Mouse (Mus musculus) hindbrain, embryonic 11.5 days (tissue): ENCODE measurements around the gene Cc2d2a. TPM values are rescaled to one million over a fixed set of nuclear protein-coding genes. Genes with fewer than 3 reads are reported as not detected.

Experiments
- ATAC-seq: fragments of 200-750 bp; cut with Nextera tagmentation; 2 replicates; pipeline ENCODE4 v1.8.0; 2017; ENCODE audit warnings: mild to moderate bottlenecking, moderate TSS enrichment, moderate library complexity; ENCODE audit not compliant: low FRiP score
- DNase-seq: peaks from one replicate; pipeline ENCODE4 v3.0.0-alpha.2; 2015; ENCODE audit warnings: low spot score
- H3K27ac ChIP-seq: fragments of 300-500 bp; sonication (generic); 2 replicates; pipeline ENCODE4 v1.5.1; 2014; ENCODE audit warnings: mild to moderate bottlenecking, low read depth, low read length
- H3K27me3 ChIP-seq: fragments of 300-500 bp; sonication (generic); 2 replicates; pipeline ENCODE4 v1.6.1; 2014; ENCODE audit warnings: mild to moderate bottlenecking, low read length, moderate library complexity, mixed read lengths; ENCODE audit not compliant: control insufficient read depth, insufficient read depth
- H3K36me3 ChIP-seq: fragments of 300-500 bp; sonication (generic); 2 replicates; pipeline ENCODE4 v1.6.1; 2014; ENCODE audit warnings: mild to moderate bottlenecking, low read length, moderate library complexity, mixed read lengths; ENCODE audit not compliant: control insufficient read depth, insufficient read depth
- H3K4me1 ChIP-seq: fragments of 300-500 bp; sonication (generic); replicated peaks from 2 replicates; pipeline ENCODE4 v1.6.1; 2014; ENCODE audit warnings: low read length, mixed read lengths; ENCODE audit not compliant: control insufficient read depth, insufficient read depth
- H3K4me2 ChIP-seq: fragments of 300-500 bp; sonication (generic); replicated peaks from 2 replicates; pipeline ENCODE4 v1.6.1; 2014; ENCODE audit warnings: mild to moderate bottlenecking, low read depth, low read length
- H3K4me3 ChIP-seq: fragments of 300-500 bp; sonication (generic); 2 replicates; pipeline ENCODE4 v1.5.1; 2014; ENCODE audit warnings: low read depth, low read length
- H3K9ac ChIP-seq: fragments of 300-500 bp; sonication (generic); 2 replicates; pipeline ENCODE4 v1.6.1; 2014; ENCODE audit warnings: low read depth, low read length
- H3K9me3 ChIP-seq: fragments of 300-500 bp; sonication (generic); 2 replicates; pipeline ENCODE4 v1.6.1; 2016; ENCODE audit warnings: low read length; ENCODE audit not compliant: control insufficient read depth
- WGBS: fragments of 180-500 bp; shearing (Covaris S2); extraction: QIAGEN DNeasy Blood & Tissue Kit; methylation state at CpG from one replicate; pipeline ENCODE4 v1.1.7; 2014; 5-methylcytosine and 5-hydroxymethylcytosine counted together
- polyA plus RNA-seq: library from polyadenylated mRNA; unstranded; fragments of >200 nt; fragmentation: Nextera tagmentation; extraction: Ambion mirVana; gene quantifications from 2 replicates; pipeline ENCODE4 v1.2.1, GENCODE M21; 2014

Cc2d2a gene
- polyA plus RNA-seq, 1 experiment from 2014 or later: 9.4 TPM

GRCm38 (mm10) chr5:43721538-43722451, 59.6 kb downstream of the Cc2d2a start:
- Histone ChIP-seq H3K27me3 (no peaks in the 10 kb centered on the region), H3K4me3 (no peak overlapping the region), H3K36me3 (no peaks in the 10 kb centered on the region), H3K27ac (no peak overlapping the region), H3K4me2 (no peak overlapping the region), H3K9ac (no peak overlapping the region), H3K9me3 (no peaks in the 10 kb centered on the region), H3K4me1 (no peaks in the 10 kb centered on the region)
- ATAC-seq (no peak), DNase-seq (no peak)
- 70% methylated on average over 5 of the region's 5 CpGs for WGBS

GRCm38 (mm10) chr5:43722452-43722783, 60.3 kb downstream of the Cc2d2a start:
- ATAC-seq (no peak), DNase-seq (no peak)
- Histone ChIP-seq H3K27ac (no peak overlapping the region), H3K9ac (no peak overlapping the region), H3K27me3 (no peaks in the 10 kb centered on the region), H3K4me3 (no peak overlapping the region), H3K9me3 (no peaks in the 10 kb centered on the region), H3K4me1 (no peaks in the 10 kb centered on the region), H3K4me2 (no peak overlapping the region), H3K36me3 (no peaks in the 10 kb centered on the region)
- 89% methylated on average over 6 of the region's 6 CpGs for WGBS

GRCm38 (mm10) chr5:43723830-43724229, 61.7 kb downstream of the Cc2d2a start:
- DNase-seq: no peak
- no peak for ATAC-seq
- H3K4me1 ChIP-seq: no peaks in the 10 kb centered on the region
- no peaks in the 10 kb centered on the region for H3K36me3 ChIP-seq
- no peak overlapping the region for H3K4me3 ChIP-seq
- H3K27ac ChIP-seq: no peak overlapping the region
- 88% methylated on average over 7 of the region's 7 CpGs for WGBS
- H3K4me2 ChIP-seq: no peak overlapping the region
- no peak overlapping the region for H3K9ac ChIP-seq
- no peaks in the 10 kb centered on the region for H3K9me3 ChIP-seq
- H3K27me3 ChIP-seq: no peaks in the 10 kb centered on the region

- ATAC-seq (no peak), DNase-seq (no peak)
- Histone ChIP-seq H3K4me3 (no peak overlapping the region), H3K27ac (no peak overlapping the region), H3K9me3 (no peaks in the 10 kb centered on the region), H3K9ac (no peak overlapping the region), H3K4me2 (no peak overlapping the region), H3K27me3 (no peaks in the 10 kb centered on the region), H3K36me3 (0 out of 2 replicates have a peak, but pooled peaks cover 5% of the 10 kb centered on the region), H3K4me1 (no peaks in the 10 kb centered on the region)
- 87% methylated on average over 11 of the region's 11 CpGs for WGBS
Measured at GRCm38 (mm10) chr5:43728375-43729165, 66.4 kb downstream of the Cc2d2a start.

- Histone ChIP-seq H3K9ac (no peak overlapping the region), H3K4me1 (no peaks in the 10 kb centered on the region), H3K36me3 (0 out of 2 replicates have a peak, but pooled peaks cover 5% of the 10 kb centered on the region), H3K9me3 (no peaks in the 10 kb centered on the region), H3K4me3 (no peak overlapping the region), H3K27me3 (no peaks in the 10 kb centered on the region), H3K4me2 (no peak overlapping the region), H3K27ac (no peak overlapping the region)
- 80% methylated on average over 8 of the region's 8 CpGs for WGBS
- DNase-seq (no peak), ATAC-seq (no peak)
Measured at GRCm38 (mm10) chr5:43732381-43732780, 70.2 kb downstream of the Cc2d2a start.

- 92% methylated on average over 1 of the region's 1 CpGs for WGBS
- ATAC-seq: no peak
- H3K9me3 ChIP-seq: no peaks in the 10 kb centered on the region
- no peaks in the 10 kb centered on the region for H3K36me3 ChIP-seq
- no peaks in the 10 kb centered on the region for H3K27me3 ChIP-seq
- no peak overlapping the region for H3K9ac ChIP-seq
- DNase-seq: no peak
- H3K27ac ChIP-seq: no peak overlapping the region
- no peak overlapping the region for H3K4me2 ChIP-seq
- no peak overlapping the region for H3K4me3 ChIP-seq
- H3K4me1 ChIP-seq: no peaks in the 10 kb centered on the region
Measured at GRCm38 (mm10) chr5:43744187-43744586, 82.0 kb downstream of the Cc2d2a start.

DNA sequence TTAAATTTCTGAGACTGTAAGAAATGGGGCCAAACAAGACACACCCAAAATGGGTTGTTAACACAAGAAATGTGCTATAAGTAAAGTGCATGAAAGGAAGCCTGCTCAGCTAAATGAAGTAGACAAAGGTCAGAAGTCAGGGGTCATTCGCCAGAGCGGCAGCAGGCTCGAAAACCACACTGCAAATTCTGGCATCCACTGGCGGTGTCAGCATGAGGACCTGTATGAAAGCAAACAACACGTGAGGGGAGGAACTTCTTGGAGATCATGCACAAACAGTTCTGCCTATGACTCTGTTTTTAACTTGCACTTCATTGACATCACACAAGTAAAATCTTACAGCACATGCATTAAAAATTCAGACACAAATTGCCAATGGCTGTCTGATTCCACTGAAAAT, 83.0 kb downstream of the Cc2d2a start:
- Histone ChIP-seq H3K9me3 (no peaks in the 10 kb centered on the region), H3K27ac (no peak overlapping the region), H3K4me3 (no peak overlapping the region), H3K27me3 (no peaks in the 10 kb centered on the region), H3K9ac (no peak overlapping the region), H3K4me1 (no peaks in the 10 kb centered on the region), H3K4me2 (no peak overlapping the region), H3K36me3 (no peaks in the 10 kb centered on the region)
- ATAC-seq (no peak), DNase-seq (peak; percentile 9)
- WGBS: 40% methylated on average over 5 of the region's 5 CpGs

DNA sequence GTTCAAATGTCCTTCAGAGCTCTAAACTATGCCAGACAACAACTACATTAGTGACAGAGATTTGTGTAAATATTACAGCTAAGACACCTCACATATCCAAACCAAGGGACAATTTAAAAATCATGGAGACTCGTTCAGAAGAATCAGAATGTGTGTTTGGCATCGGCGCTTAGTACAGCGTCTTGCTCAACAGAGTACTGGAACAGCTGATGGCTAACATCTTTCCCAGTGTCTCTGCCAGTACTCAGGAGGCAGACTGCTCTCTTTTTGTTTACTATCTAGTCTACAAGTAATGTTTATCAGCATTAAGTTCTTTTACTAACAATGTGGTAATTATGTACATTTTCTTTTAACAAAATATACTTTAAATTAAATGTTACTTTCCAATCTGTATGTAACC, 85.9 kb downstream of the Cc2d2a start:
- ATAC-seq: no peak
- Histone ChIP-seq H3K4me1 (no peaks in the 10 kb centered on the region), H3K9ac (no peak overlapping the region), H3K36me3 (no peaks in the 10 kb centered on the region), H3K4me3 (no peak overlapping the region), H3K9me3 (no peaks in the 10 kb centered on the region), H3K4me2 (no peak overlapping the region), H3K27me3 (no peaks in the 10 kb centered on the region), H3K27ac (no peak overlapping the region)
- no peak for DNase-seq
- 93% methylated on average over 4 of the region's 4 CpGs for WGBS
